Mouse (Mus musculus) stomach, adult 2 months (tissue): Measurements from ENCODE around the gene Lrp3. TPM values are rescaled to one million over a fixed set of nuclear protein-coding genes. Genes with fewer than 3 reads are reported as not detected.

ENCODE experiments used
- polyA plus RNA-seq: library from polyadenylated mRNA; depleted of rRNA; stranded (reverse); fragments of >200 nt; gene quantifications from 2 replicates; pipeline ENCODE4 v1.2.3, GENCODE M21; 2012; rRNA removed

The Lrp3 gene
- polyA plus RNA-seq = 5.8 and 8.3 TPM in 2 replicates

DNA sequence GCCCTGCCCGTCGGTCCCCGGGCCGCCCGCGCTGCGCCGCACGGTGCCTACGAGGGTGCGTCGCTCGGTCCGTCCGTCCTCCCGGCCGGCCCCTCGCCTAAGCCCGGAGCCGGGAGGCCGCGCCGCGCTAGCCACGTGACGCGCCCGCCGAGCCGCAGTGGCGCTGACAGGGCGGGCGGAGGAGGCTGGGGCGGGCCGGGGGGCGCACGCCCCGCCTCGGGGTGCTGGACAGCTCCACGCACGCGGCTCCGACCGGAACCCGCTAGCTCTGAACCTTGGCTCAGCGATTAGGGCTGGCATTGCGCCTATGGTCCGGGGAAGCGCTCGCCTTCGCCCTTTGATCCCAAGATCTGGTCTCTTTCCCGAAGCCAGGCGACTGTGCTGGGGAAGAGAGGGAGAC, at the start of gene Lrp3:
TSS of gene Lrp3 (minus strand) at position 274 of the 400 bp plus-strand sequence.

GRCm38 (mm10) chr7:35185889-35186569, 29.3 kb downstream of the Lrp3 start, which contains the start of gene Slc7a10:
Gene Slc7a10, plus strand, starts transcription at chr7:35186385.

Other genes starting within 250 kb of the Lrp3 start
- 1.00 and 1.4 TPM in 2 replicates for gene Cebpg, start 158.9 kb downstream of the Lrp3 start, polyA plus RNA-seq
- gene Cebpa, start 96.2 kb downstream of the Lrp3 start, polyA plus RNA-seq = 38.2 and 91.6 TPM in 2 replicates
- 1.1 TPM in 2 replicates for gene Slc7a10, start 29.1 kb downstream of the Lrp3 start, polyA plus RNA-seq
- gene Gpatch1, start 102.9 kb upstream of the Lrp3 start, polyA plus RNA-seq = 0.72 and 0.93 TPM in 2 replicates
- 10.7 and 15.0 TPM in 2 replicates for gene Rhpn2, start 118.7 kb upstream of the Lrp3 start, polyA plus RNA-seq
- 2.3 and 3.0 TPM in 2 replicates for gene Faap24, start 181.3 kb upstream of the Lrp3 start, polyA plus RNA-seq
- 5.0 and 8.3 TPM in 2 replicates for gene Cep89, start 181.5 kb upstream of the Lrp3 start, polyA plus RNA-seq
- gene Slc7a9, start 233.3 kb upstream of the Lrp3 start, polyA plus RNA-seq = 0.02 TPM in 1 of 2 replicates, not detected in the other